Mouse (Mus musculus) thymus, postnatal 14 days (tissue): ENCODE measurements at regions not wholly inside any gene's neighbourhood (a gene's known extent, or its start where the extent isn't known, plus 50 kb on each side); places are given as distances from the start of the nearest gene placed in this dataset.

ENCODE experiments used
- DNase-seq: peaks from one replicate; pipeline ENCODE4 v3.0.0; 2021

GRCm38 (mm10) chr8:83837637-83838378 lies 62.1 kb upstream of the Adgrl1 start:
- no peak for DNase-seq

- no peak for DNase-seq
Observed at GRCm38 (mm10) chr8:83829851-83830250, 70.1 kb upstream of the Adgrl1 start.

GRCm38 (mm10) chr8:83824925-83825680 lies 74.8 kb upstream of the Adgrl1 start:
- DNase-seq: no peak

GRCm38 (mm10) chr8:83819086-83819485 lies 78.0 kb upstream of the Adgre5 start:
- DNase-seq: no peak

GRCm38 (mm10) chr8:83810651-83811050 lies 69.5 kb upstream of the Adgre5 start:
- DNase-seq: no peak

- DNase-seq: no peak
Observed at GRCm38 (mm10) chr8:83805612-83806011, 64.5 kb upstream of the Adgre5 start.

GRCm38 (mm10) chr8:83803312-83803711 lies 62.2 kb upstream of the Adgre5 start:
- DNase-seq: peak; percentile 38

GRCm38 (mm10) chr8:83802506-83802905 lies 61.4 kb upstream of the Adgre5 start:
- no peak for DNase-seq

GRCm38 (mm10) chr8:83799607-83799950 lies 58.5 kb upstream of the Adgre5 start:
- DNase-seq: no peak

- DNase-seq: no peak
Observed at GRCm38 (mm10) chr8:83798881-83799606, 57.9 kb upstream of the Adgre5 start.

- no peak for DNase-seq
Observed at GRCm38 (mm10) chr8:83793491-83794238, 52.5 kb upstream of the Adgre5 start.
